Mouse (Mus musculus): ENCODE measurements around the gene Lck.

DNA sequence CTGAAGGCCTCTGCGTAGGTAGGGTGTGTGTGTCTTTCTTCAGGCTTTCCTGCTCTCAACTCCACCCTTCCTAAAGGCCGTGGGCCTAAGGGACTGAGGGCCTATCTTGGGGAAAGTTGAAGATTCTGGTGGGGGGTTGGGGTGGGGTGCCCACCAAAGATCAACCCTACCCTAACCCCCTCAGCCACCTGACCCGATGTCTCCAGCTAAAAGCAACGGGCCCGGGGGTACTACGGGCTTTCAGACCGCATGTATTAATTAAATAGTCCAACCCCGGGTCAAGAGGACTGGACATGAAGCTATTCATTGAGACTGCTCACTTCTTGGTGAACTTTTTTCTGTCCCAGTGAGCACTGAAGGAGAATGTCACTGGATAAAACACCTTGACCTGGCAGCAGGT, 73.4 kb downstream of the Lck start:
- TF ChIP-seq CTCF (IDR thresholded peaks at IDR 0.05 in 2 of 3, conservative IDR thresholded peaks at IDR 0.05 in 1 of 3; ENCODE audit: control insufficient read depth in 1 of 3, insufficient read depth in 1 of 3, low read depth in 2 of 3, low read length in 3 of 3, poor library complexity in 1 of 3, severe bottlenecking in 1 of 3): no peak
- TF ChIP-seq JUND (IDR thresholded peaks at IDR 0.05; ENCODE audit: low read depth, low read length): no peak
- no peak for TF ChIP-seq E2F4 (IDR thresholded peaks at IDR 0.05; ENCODE audit: borderline replicate concordance, low read depth, low read length)
- no peak for TF ChIP-seq POLR2A (IDR thresholded peaks at IDR 0.05; ENCODE audit: control insufficient read depth in 1 of 2, insufficient read depth in 1 of 2, low read depth in 1 of 2, low read length in 2 of 2, poor library complexity in 1 of 2)
- TF ChIP-seq RAD21 (IDR thresholded peaks at IDR 0.05; ENCODE audit: low read depth, low read length): no peak
- no peak for TF ChIP-seq TAL1 (IDR thresholded peaks at IDR 0.05; ENCODE audit: low read length)
- TF ChIP-seq ZNF384 (IDR thresholded peaks at IDR 0.05; ENCODE audit: low read depth, low read length): no peak
- TF ChIP-seq MAZ (IDR thresholded peaks at IDR 0.05; ENCODE audit: low read depth, low read length): no peak
- TF ChIP-seq KAT2A (conservative IDR thresholded peaks at IDR 0.05; ENCODE audit: low read depth, low read length): no peak
- TF ChIP-seq MAX (IDR thresholded peaks at IDR 0.05; ENCODE audit: low read length): no peak
- no peak for TF ChIP-seq MXI1 (IDR thresholded peaks at IDR 0.05; ENCODE audit: low read depth, low read length)
- TF ChIP-seq TCF12 (IDR thresholded peaks at IDR 0.05; ENCODE audit: low read depth, low read length): no peak
- TF ChIP-seq EP300 (IDR thresholded peaks at IDR 0.05; ENCODE audit: low read depth in 1 of 2, low read length in 2 of 2): no peak
